Mouse (Mus musculus): ENCODE measurements at regions not wholly inside any gene's neighbourhood (a gene's known extent, or its start where the extent isn't known, plus 50 kb on each side); places are given as distances from the start of the nearest gene placed in this dataset.

DNA sequence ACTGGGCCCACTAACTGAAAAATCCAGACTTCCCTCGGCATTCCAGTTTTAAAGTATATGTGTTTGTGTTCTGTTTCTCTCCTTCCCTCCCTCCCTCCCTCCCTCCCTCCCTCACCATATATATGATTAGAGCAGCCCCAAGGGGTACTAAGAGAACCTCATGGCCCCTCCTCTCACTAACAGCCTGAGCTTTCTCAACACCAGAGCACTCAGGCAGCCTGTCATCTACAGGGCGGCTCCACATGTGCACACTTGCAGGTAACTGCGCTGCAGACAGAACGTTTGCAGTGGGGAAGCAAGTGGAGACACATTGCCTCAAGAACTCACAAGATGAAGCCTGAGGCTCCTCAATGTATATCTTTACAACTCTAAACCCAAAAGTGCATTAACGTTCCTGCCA lies 294.9 kb downstream of the Sox4 start:
- Histone ChIP-seq H3K9me3 (replicated peaks) (no peaks in the 10 kb centered on the region), H3K4me1 (peaks cover 5% of the 10 kb centered on the region; the same call in 1 of the 2 replicates), H3K36me3 (no peaks in the 10 kb centered on the region), H3K27ac (replicated peaks) (no peak overlapping the region), H3K4me3 (replicated peaks) (no peak overlapping the region), H3K27me3 (replicated peaks) (no peaks in the 10 kb centered on the region), H3K4me2 (no peak overlapping the region), H3K9ac (replicated peaks) (no peak overlapping the region)
- ATAC-seq (ENCODE audit: low FRiP score): no peak
- WGBS: 80% methylated on average over 5 of the region's 5 CpGs

DNA sequence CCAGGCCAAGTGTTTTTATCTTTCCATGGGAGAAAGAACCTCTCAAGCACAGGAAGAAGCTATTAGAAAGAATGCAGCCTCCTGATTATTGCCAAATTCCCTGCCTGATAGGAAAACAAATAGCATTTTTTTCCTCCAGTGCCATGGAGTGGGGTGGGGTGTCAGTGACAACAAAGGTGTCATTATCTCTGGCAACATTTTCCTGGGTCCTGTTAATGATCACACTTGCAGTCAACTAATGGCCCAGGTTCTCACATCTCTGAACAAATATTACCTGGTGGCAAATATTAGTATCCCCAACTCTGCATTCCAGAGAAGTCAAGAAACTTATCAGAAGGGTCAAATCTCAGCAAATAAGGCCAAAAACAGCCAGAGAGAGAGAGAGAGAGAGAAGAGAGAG lies 298.6 kb downstream of the Sox4 start:
- Histone ChIP-seq H3K4me2 (no peak overlapping the region), H3K9ac (replicated peaks) (no peak overlapping the region), H3K4me3 (replicated peaks) (no peak overlapping the region), H3K27ac (replicated peaks) (no peak overlapping the region), H3K4me1 (peaks cover 20% of the 10 kb centered on the region), H3K36me3 (no peaks in the 10 kb centered on the region), H3K9me3 (replicated peaks) (no peaks in the 10 kb centered on the region), H3K27me3 (replicated peaks) (no peaks in the 10 kb centered on the region)
- no peak for ATAC-seq (ENCODE audit: low FRiP score)

DNA sequence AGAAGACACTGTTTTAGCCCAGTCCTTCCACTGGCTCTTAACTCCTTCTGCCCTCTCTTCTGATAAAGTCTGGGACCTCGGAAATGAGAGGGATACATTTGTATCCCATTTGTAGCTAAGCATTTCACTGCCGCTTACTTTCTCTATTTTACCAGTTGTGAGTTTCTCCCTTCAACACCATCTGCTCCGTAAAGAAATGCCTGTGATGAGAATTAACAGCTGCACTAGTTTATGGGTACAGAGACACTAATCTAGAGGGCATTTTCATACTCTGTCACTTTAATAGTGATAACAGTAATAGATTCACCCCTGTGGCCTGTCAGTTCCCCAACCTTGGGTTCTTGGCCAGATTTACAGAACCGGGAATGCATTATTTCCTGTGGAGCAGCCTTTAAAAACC lies 300.2 kb downstream of the Sox4 start:
- no peaks in the 10 kb centered on the region for H3K27me3 ChIP-seq (replicated peaks)
- H3K36me3 ChIP-seq: no peaks in the 10 kb centered on the region
- no peak overlapping the region for H3K4me3 ChIP-seq (replicated peaks)
- WGBS: 51% methylated on average over 4 of the region's 4 CpGs
- no peak overlapping the region for H3K4me2 ChIP-seq
- no peaks in the 10 kb centered on the region for H3K9me3 ChIP-seq (replicated peaks)
- H3K9ac ChIP-seq (replicated peaks): no peak overlapping the region
- peaks cover 20% of the 10 kb centered on the region for H3K4me1 ChIP-seq
- no peak for ATAC-seq (ENCODE audit: low FRiP score)
- H3K27ac ChIP-seq (replicated peaks): peak overlapping the region; percentile 39; the same call in 1 of the 2 replicates

DNA sequence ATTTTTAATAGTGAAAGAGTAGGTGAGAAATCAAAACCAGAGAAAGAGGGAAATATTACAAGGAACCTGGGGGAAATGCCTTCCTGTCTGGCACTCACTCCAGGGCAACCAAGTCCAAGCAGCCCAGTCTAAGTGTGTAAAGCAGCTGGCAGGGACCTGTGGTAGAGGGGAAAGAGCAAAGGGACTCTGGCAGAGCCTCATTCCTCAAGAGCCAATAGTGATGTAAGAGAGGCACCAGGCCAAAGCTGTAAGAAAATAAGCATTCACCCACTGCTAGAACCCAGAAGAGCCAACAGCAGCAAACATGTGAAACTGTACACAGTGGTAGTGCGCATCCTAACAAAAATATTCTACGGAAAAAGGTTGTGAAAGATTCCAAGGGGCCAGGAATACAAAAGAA lies 301.7 kb downstream of the Sox4 start:
- H3K27ac ChIP-seq (replicated peaks): 0 out of 2 replicates have a peak overlapping the region, but pooled peaks have one; percentile 39
- no peaks in the 10 kb centered on the region for H3K9me3 ChIP-seq (replicated peaks)
- H3K36me3 ChIP-seq: no peaks in the 10 kb centered on the region
- H3K27me3 ChIP-seq (replicated peaks): no peaks in the 10 kb centered on the region
- H3K9ac ChIP-seq (replicated peaks): no peak overlapping the region
- H3K4me2 ChIP-seq: no peak overlapping the region
- WGBS: 70% methylated on average over 2 of the region's 2 CpGs
- H3K4me3 ChIP-seq (replicated peaks): no peak overlapping the region
- H3K4me1 ChIP-seq: peaks cover 20% of the 10 kb centered on the region
- peak; percentile 74 for ATAC-seq (ENCODE audit: low FRiP score)

DNA sequence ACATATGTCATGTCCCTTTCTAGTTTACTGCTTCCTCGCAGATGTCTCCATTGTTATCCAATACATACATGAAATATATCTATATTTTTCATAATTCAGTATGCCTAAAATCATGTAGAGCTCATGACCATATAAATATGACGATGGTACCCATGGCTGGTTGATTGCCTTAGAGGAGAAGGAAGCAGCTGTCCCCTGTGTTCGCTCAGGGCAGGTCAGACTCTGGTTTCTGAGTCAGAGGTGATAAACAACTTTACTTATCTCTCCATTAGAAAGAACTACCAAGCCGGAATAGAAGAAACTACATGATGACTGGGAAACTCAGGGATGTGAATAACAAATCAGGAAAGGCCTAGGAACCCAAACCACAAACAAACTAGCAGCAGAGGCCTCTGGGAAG lies 307.6 kb downstream of the Sox4 start:
- ATAC-seq (ENCODE audit: low FRiP score): no peak
- H3K4me2 ChIP-seq: no peak overlapping the region
- 88% methylated on average over 4 of the region's 4 CpGs for WGBS
- no peak overlapping the region for H3K9ac ChIP-seq (replicated peaks)
- H3K4me3 ChIP-seq (replicated peaks): no peak overlapping the region
- no peak overlapping the region for H3K27ac ChIP-seq (replicated peaks)
- no peaks in the 10 kb centered on the region for H3K27me3 ChIP-seq (replicated peaks)
- 0 out of 2 replicates have a peak, but pooled peaks cover under 1% of the 10 kb centered on the region for H3K4me1 ChIP-seq
- no peaks in the 10 kb centered on the region for H3K9me3 ChIP-seq (replicated peaks)
- no peaks in the 10 kb centered on the region for H3K36me3 ChIP-seq

DNA sequence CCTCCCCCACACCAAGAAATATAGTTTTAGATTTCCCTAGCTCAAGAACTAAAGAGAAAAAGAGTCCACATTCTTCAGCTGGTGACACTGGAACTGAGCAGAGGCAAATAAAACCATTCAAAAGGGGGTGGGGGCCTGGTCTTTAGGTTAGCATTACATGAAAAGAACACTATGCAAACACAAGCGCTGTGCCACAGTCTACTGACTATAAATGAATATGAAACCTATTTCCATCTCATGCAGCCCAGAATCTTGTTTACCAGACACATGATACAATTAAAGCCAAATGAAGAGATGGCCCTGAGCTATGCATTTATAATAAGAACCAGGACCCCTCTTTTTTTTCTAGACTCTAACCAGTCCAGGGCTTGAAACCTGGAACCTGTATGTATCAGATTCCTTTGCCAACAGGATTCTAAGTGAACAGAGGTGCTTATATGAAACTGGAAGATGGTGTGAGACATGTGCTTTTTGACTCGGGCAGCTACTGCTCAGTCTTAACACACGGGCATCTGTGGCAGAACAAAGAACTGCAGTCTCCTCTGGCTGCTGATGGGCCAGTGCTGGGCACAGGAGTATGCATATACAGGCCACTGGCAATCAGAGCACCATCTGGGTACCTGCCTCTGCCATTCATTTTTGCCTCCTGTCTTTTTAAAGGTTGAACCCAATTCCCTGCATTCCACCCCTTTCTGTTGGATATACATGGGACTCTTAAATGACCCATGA lies 308.5 kb downstream of the Sox4 start:
- ATAC-seq (ENCODE audit: low FRiP score): no peak
- H3K9ac ChIP-seq (replicated peaks): no peak overlapping the region
- H3K27me3 ChIP-seq (replicated peaks): no peaks in the 10 kb centered on the region
- H3K4me3 ChIP-seq (replicated peaks): no peak overlapping the region
- 0 out of 2 replicates have a peak, but pooled peaks cover 1% of the 10 kb centered on the region for H3K4me1 ChIP-seq
- 58% methylated on average over 3 of the region's 3 CpGs for WGBS
- no peak overlapping the region for H3K4me2 ChIP-seq
- no peak overlapping the region for H3K27ac ChIP-seq (replicated peaks)
- H3K36me3 ChIP-seq: no peaks in the 10 kb centered on the region
- H3K9me3 ChIP-seq (replicated peaks): no peaks in the 10 kb centered on the region

DNA sequence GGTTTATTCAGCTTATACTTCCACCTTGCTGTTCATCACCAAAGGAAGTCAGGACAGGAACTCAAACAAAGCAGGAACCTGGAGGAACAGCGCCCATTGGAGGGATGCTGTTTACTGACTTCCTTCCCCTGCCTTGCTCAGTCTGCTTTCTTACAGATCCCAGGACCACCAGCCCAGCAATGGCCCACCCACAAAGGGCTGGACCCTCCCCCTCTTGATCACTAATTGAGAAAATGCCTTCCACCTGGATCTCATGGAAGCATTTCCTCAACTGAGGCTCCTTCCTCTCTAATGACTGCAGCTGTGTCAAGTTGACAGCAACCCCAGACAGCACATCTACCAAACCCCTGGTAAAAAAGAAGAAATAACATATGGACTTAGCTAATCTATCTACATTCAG lies 312.7 kb downstream of the Sox4 start:
- Histone ChIP-seq H3K27me3 (replicated peaks) (no peaks in the 10 kb centered on the region), H3K9ac (replicated peaks) (no peak overlapping the region), H3K4me2 (no peak overlapping the region), H3K9me3 (replicated peaks) (no peaks in the 10 kb centered on the region), H3K4me1 (0 out of 2 replicates have a peak, but pooled peaks cover 4% of the 10 kb centered on the region), H3K36me3 (no peaks in the 10 kb centered on the region), H3K27ac (replicated peaks) (peak overlapping the region; percentile 41; the same call in 1 of the 2 replicates), H3K4me3 (replicated peaks) (no peak overlapping the region)
- 100% methylated on average over 1 of the region's 1 CpGs for whole genome bisulfite sequencing
- ATAC-seq (ENCODE audit: low FRiP score): no peak

DNA sequence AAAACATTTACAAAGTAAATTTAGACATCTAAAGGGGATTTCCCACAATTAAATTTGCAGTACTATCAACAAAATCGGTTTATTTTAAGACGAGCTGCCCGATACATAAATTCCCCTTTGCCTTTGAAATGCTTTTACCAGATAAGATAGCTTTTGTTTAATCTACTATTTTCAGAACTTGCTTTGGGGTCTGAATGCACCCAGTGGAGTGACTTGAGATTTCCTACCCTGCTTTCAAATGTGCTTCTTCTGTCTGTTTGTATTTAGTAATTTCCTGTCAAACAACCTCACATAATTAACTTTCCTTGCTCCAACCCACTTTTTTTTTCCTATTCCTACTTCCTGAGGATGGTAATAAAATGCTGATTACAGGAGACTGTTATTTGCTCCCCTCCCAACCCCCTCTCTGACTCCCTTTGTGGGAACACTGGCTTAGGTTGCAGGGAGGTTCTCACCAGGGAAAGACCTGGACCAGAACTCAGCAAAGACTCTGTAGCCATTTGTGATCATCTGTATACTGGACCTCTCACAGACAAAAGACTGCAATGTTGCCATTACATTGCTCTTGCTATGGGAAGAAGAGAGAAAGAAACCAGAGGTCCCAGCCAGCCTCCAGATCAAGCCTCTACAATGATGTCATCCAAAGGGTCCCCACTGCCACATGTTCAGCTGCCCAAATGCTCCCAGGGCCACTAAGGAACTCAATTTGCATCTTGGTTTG lies 318.1 kb downstream of the Sox4 start:
- Histone ChIP-seq H3K27me3 (replicated peaks) (no peaks in the 10 kb centered on the region), H3K9ac (replicated peaks) (no peak overlapping the region), H3K36me3 (no peaks in the 10 kb centered on the region), H3K4me3 (replicated peaks) (no peak overlapping the region), H3K4me1 (peaks cover 18% of the 10 kb centered on the region), H3K4me2 (no peak overlapping the region), H3K9me3 (replicated peaks) (no peaks in the 10 kb centered on the region), H3K27ac (replicated peaks) (no peak overlapping the region; the same call in 1 of the 2 replicates)
- no peak for ATAC-seq (ENCODE audit: low FRiP score)
- 70% methylated on average over 3 of the region's 3 CpGs for whole genome bisulfite sequencing

DNA sequence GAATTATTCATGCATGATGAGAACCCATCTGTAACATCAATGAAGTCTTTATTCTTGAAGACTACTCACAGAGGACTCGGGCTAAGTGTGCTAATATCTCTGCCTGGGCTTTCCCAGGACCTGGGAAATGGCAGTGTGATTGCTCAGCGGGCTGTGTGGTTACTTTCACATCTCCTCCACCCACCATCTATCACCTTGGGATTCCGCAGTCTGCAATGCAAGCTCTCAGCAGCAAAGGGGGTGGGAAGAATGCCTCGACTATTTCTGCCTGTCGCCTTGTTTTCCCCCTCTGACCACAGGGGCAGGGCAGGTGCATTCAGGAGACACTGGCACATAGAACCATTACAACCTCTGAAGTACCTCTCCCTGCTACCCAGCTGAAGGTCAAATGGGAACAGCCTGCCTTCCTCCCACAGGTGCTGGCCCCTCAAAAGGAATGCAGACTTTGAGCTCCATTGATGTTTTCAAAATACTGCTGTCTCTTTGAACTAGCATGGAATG lies 319.9 kb downstream of the Sox4 start:
- H3K27ac ChIP-seq (replicated peaks): no peak overlapping the region
- no peak overlapping the region for H3K4me2 ChIP-seq
- H3K4me1 ChIP-seq: peaks cover 29% of the 10 kb centered on the region
- H3K27me3 ChIP-seq (replicated peaks): no peaks in the 10 kb centered on the region
- ATAC-seq (ENCODE audit: low FRiP score): no peak
- H3K4me3 ChIP-seq (replicated peaks): no peak overlapping the region
- no peak overlapping the region for H3K9ac ChIP-seq (replicated peaks)
- WGBS: 20% methylated on average over 5 of the region's 5 CpGs
- no peaks in the 10 kb centered on the region for H3K36me3 ChIP-seq
- no peaks in the 10 kb centered on the region for H3K9me3 ChIP-seq (replicated peaks)

DNA sequence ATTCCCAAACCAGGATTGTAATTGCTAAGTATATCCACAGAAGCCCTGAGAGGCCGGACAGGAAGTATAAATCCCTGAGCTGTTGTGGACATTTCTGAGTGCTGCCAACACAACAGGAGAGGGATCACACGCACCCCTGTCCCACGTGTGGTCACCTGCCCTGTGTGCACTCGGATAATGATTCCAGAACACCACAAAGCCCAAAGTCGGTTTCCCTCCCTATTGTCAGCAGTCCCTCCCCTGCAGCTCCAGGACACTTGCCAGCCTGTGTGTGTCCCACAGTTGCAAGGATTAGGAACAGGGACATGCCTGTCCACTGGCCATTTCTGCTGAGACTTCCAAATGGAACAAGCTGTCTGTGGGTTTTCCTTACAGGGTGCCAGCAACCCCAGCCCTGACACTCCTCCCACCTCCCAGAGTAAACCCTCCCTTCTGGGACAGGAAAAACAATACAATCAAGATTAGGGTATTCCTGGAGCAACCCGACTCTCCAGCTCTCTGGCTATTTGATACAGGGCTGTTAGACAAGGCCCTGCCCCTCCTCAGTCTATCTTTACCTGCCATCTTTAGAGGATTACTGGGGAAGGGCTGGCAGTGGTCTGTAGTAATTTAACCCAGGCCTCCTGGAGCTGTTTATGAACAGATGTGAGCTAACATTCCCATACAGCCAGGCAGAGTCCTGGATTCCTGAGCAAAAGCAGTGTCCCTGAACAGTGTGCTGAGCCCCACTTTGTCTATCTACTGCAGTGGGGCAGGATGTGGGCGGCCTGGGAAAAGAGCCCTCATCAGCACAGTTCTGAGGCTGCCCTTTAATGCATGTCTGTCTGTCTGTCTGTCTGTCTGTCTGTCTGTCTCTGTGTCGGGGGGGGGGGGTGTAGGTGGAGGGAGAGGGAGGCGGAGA lies 323.8 kb downstream of the Sox4 start:
- ATAC-seq (ENCODE audit: low FRiP score): peak; percentile 53
- Histone ChIP-seq H3K27ac (replicated peaks) (peak overlapping the region; percentile 54; the same call in 1 of the 2 replicates), H3K36me3 (no peaks in the 10 kb centered on the region), H3K9ac (replicated peaks) (no peak overlapping the region), H3K9me3 (replicated peaks) (no peaks in the 10 kb centered on the region), H3K27me3 (replicated peaks) (no peaks in the 10 kb centered on the region), H3K4me1 (peaks cover 24% of the 10 kb centered on the region), H3K4me2 (no peak overlapping the region), H3K4me3 (replicated peaks) (no peak overlapping the region)
- 45% methylated on average over 9 of the region's 9 CpGs for WGBS

DNA sequence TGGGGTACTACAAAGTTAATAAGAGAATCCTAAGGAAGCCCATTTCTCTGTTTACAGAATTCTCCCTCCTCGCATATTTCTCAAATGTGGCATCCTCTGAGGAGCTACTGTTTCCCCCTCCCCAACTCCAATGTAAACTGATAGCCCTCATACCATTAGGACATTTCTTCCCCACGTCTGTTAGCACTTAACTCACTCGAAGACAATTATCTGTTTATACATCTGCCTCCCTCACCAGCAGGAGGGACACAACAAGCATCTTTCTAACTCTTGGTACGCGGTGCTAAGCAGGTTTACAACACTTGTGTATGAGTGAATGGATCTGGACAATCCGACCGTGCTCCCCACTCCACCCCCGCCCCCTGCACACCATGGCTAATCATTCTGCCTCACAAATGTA lies 324.8 kb downstream of the Sox4 start:
- Histone ChIP-seq H3K9ac (replicated peaks) (no peak overlapping the region), H3K9me3 (replicated peaks) (no peaks in the 10 kb centered on the region), H3K4me1 (peaks cover 23% of the 10 kb centered on the region), H3K27me3 (replicated peaks) (no peaks in the 10 kb centered on the region), H3K4me3 (replicated peaks) (no peak overlapping the region), H3K4me2 (no peak overlapping the region), H3K36me3 (no peaks in the 10 kb centered on the region), H3K27ac (replicated peaks) (no peak overlapping the region)
- 46% methylated on average over 8 of the region's 8 CpGs for WGBS
- ATAC-seq (ENCODE audit: low FRiP score): no peak

Data from neural tube, embryonic 15.5 days (tissue).